Mouse (Mus musculus): ENCODE measurements around the gene Cd70. TPM values are rescaled to one million over a fixed set of nuclear protein-coding genes. Genes with fewer than 3 reads are reported as not detected.
"Not testable (repeated sequence)": the region's sequence is repeated elsewhere in the genome, so short reads cannot be mapped to it uniquely, and the experiment has no call there.

The Cd70 gene
- polyA plus RNA-seq, 1 experiment, result not detected

GRCm38 (mm10) chr17:57148343-57148742, 1.2 kb downstream of the Cd70 start:
- no peak for TF ChIP-seq CTCF (IDR thresholded peaks at IDR 0.05; ENCODE audit: control insufficient read depth, insufficient read depth, low read length)
- TF ChIP-seq POLR2A (IDR thresholded peaks at IDR 0.05; ENCODE audit: borderline replicate concordance, control insufficient read depth, low read depth, low read length), result no peak
- no peak overlapping the region for H3K4me3 ChIP-seq (replicated peaks; ENCODE audit: control insufficient read depth, low read depth, low read length)
- WGBS, result 72% methylated on average over 4 of the region's 4 CpGs
- no peaks in the 10 kb centered on the region for H3K4me1 ChIP-seq (ENCODE audit: control insufficient read depth, insufficient read depth, low read length)
- H3K27ac ChIP-seq (ENCODE audit: control insufficient read depth, insufficient read depth, low read depth, low read length, poor library complexity), result no peak overlapping the region

DNA sequence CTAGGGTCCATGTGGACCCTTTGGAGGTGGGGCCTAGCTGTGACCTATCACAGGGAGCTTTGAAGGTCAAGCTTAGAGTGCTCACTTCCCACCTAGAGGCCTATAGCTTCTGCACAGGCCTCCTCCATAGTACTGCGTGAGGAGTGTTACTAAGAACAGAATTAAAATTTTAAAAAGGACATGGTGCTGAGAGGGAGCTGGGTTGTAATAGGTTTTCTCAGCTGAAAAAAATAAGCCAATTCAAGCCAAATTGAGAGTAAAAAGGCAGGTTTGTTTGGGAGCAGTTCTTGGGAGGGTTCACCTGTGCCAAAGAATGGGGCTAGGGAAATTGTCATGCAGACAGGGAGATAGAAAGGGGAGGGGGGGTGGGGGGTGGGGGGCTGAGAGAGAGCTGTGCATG, 4.5 kb downstream of the Cd70 start:
- H3K4me3 ChIP-seq (replicated peaks; ENCODE audit: control insufficient read depth, low read depth, low read length), result no peak overlapping the region
- TF ChIP-seq POLR2A (IDR thresholded peaks at IDR 0.05; ENCODE audit: borderline replicate concordance, control insufficient read depth, low read depth, low read length) (no peak), CTCF (IDR thresholded peaks at IDR 0.05; ENCODE audit: control insufficient read depth, insufficient read depth, low read length) (no peak)
- H3K27ac ChIP-seq (ENCODE audit: control insufficient read depth, insufficient read depth, low read depth, low read length, poor library complexity), result no peak overlapping the region
- H3K4me1 ChIP-seq (ENCODE audit: control insufficient read depth, insufficient read depth, low read length), result no peaks in the 10 kb centered on the region
- WGBS, result 72% methylated on average over 1 of the region's 1 CpGs

GRCm38 (mm10) chr17:57143704-57144103, 5.9 kb downstream of the Cd70 start:
- Histone ChIP-seq H3K4me1 (ENCODE audit: control insufficient read depth, insufficient read depth, low read length) (no peaks in the 10 kb centered on the region), H3K4me3 (replicated peaks; ENCODE audit: control insufficient read depth, low read depth, low read length) (no peak overlapping the region), H3K27ac (ENCODE audit: control insufficient read depth, insufficient read depth, low read depth, low read length, poor library complexity) (no peak overlapping the region)
- TF ChIP-seq CTCF (IDR thresholded peaks at IDR 0.05; ENCODE audit: control insufficient read depth, insufficient read depth, low read length) (no peak), POLR2A (IDR thresholded peaks at IDR 0.05; ENCODE audit: borderline replicate concordance, control insufficient read depth, low read depth, low read length) (no peak)
- WGBS, result 73% methylated on average over 3 of the region's 3 CpGs

DNA sequence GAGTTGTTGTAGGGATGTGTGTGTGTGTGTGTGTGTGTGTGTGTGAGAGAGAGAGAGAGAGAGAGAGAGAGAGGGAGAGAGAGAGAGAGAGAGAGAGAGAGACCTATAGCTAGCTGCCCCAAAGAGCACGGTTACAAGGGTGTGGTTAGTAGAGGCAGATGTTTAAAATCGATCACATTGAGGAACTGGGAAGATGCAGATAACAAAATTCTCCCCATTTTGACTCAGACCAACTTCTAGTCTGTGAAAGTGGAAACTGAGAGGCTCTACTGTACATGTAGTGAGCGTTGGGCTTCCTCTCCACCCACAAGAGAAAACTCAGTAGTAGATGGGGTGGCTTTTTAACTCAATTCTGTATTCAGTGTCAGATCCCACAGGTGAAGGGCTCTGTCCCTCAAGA, 9.9 kb downstream of the Cd70 start:
- Histone ChIP-seq H3K4me3 (replicated peaks; ENCODE audit: control insufficient read depth, low read depth, low read length) (no peak overlapping the region), H3K27ac (ENCODE audit: control insufficient read depth, insufficient read depth, low read depth, low read length, poor library complexity) (no peak overlapping the region), H3K4me1 (ENCODE audit: control insufficient read depth, insufficient read depth, low read length) (no peaks in the 10 kb centered on the region)
- no peak for TF ChIP-seq CTCF (IDR thresholded peaks at IDR 0.05; ENCODE audit: control insufficient read depth, insufficient read depth, low read length)
- TF ChIP-seq POLR2A (IDR thresholded peaks at IDR 0.05; ENCODE audit: borderline replicate concordance, control insufficient read depth, low read depth, low read length), result no peak
- 59% methylated on average over 3 of the region's 3 CpGs for WGBS

DNA sequence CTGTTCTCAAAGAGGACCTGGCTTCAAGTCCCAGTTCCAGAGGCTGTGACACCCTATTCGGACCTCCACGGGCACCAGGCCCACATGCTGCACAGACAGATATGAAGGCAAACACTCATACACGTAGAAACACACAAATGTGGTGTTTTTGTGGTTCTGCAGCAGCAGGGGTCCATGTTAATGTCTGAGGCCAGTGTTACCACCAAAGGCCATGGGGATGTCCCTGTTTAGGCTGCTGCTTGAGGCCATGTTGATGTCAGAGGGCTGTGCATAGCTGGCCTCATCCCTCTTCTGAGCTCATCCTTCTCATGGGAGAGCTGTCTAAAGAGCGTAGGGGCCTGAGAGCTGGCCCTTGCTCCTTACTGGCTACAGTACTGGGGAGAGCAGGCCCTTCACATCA, 10.9 kb downstream of the Cd70 start:
- Histone ChIP-seq H3K4me3 (replicated peaks; ENCODE audit: control insufficient read depth, low read depth, low read length) (no peak overlapping the region), H3K4me1 (ENCODE audit: control insufficient read depth, insufficient read depth, low read length) (no peaks in the 10 kb centered on the region), H3K27ac (ENCODE audit: control insufficient read depth, insufficient read depth, low read depth, low read length, poor library complexity) (no peak overlapping the region)
- 78% methylated on average over 4 of the region's 4 CpGs for WGBS
- no peak for TF ChIP-seq POLR2A (IDR thresholded peaks at IDR 0.05; ENCODE audit: borderline replicate concordance, control insufficient read depth, low read depth, low read length)
- no peak for TF ChIP-seq CTCF (IDR thresholded peaks at IDR 0.05; ENCODE audit: control insufficient read depth, insufficient read depth, low read length)

- 72% methylated on average over 3 of the region's 3 CpGs for WGBS
- H3K4me3 ChIP-seq (replicated peaks; ENCODE audit: control insufficient read depth, low read depth, low read length), result no peak overlapping the region
- H3K4me1 ChIP-seq (ENCODE audit: control insufficient read depth, insufficient read depth, low read length), result no peaks in the 10 kb centered on the region
- H3K27ac ChIP-seq (ENCODE audit: control insufficient read depth, insufficient read depth, low read depth, low read length, poor library complexity), result no peak overlapping the region
- TF ChIP-seq CTCF (IDR thresholded peaks at IDR 0.05; ENCODE audit: control insufficient read depth, insufficient read depth, low read length) (no peak), POLR2A (IDR thresholded peaks at IDR 0.05; ENCODE audit: borderline replicate concordance, control insufficient read depth, low read depth, low read length) (no peak)
Measured at GRCm38 (mm10) chr17:57135635-57136034, 13.9 kb downstream of the Cd70 start.

- no peak for TF ChIP-seq CTCF (IDR thresholded peaks at IDR 0.05; ENCODE audit: control insufficient read depth, insufficient read depth, low read length)
- TF ChIP-seq POLR2A (IDR thresholded peaks at IDR 0.05; ENCODE audit: borderline replicate concordance, control insufficient read depth, low read depth, low read length), result no peak
- Histone ChIP-seq H3K4me1 (ENCODE audit: control insufficient read depth, insufficient read depth, low read length) (no peaks in the 10 kb centered on the region), H3K4me3 (replicated peaks; ENCODE audit: control insufficient read depth, low read depth, low read length) (no peak overlapping the region), H3K27ac (ENCODE audit: control insufficient read depth, insufficient read depth, low read depth, low read length, poor library complexity) (no peak overlapping the region)
- 65% methylated on average over 2 of the region's 2 CpGs for WGBS
Measured at GRCm38 (mm10) chr17:57134693-57135092, 14.9 kb downstream of the Cd70 start.

DNA sequence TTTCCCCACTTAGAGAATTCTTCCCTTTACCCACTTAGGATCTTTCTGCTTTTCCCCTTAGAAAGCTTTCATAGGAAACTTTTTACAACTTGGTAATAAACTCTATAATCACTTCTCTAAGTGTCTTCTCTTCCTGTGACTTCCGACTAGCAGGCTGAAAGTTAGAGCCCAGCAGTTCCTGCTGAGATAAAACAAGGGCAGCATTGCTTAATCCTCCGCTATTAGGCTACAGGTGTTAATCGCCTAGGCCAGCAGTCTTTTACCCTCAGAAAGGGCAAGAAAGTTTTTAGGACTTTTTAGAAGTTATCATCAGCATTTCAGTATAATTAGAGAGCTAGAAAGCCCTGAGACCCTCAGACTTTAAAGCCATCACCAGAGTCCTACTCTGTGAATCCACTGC, 15.6 kb downstream of the Cd70 start:
- not testable (repeated sequence) for H3K4me1 ChIP-seq (ENCODE audit: control insufficient read depth, insufficient read depth, low read length); H3K4me3 ChIP-seq (replicated peaks; ENCODE audit: control insufficient read depth, low read depth, low read length); H3K27ac ChIP-seq (ENCODE audit: control insufficient read depth, insufficient read depth, low read depth, low read length, poor library complexity)
- WGBS, result 37% methylated on average over 3 of the region's 3 CpGs

- H3K4me1 ChIP-seq (ENCODE audit: control insufficient read depth, insufficient read depth, low read length), result no peaks in the 10 kb centered on the region
- H3K27ac ChIP-seq (ENCODE audit: control insufficient read depth, insufficient read depth, low read depth, low read length, poor library complexity), result no peak overlapping the region
- TF ChIP-seq POLR2A (IDR thresholded peaks at IDR 0.05; ENCODE audit: borderline replicate concordance, control insufficient read depth, low read depth, low read length) (no peak), CTCF (IDR thresholded peaks at IDR 0.05; ENCODE audit: control insufficient read depth, insufficient read depth, low read length) (no peak)
- no peak overlapping the region for H3K4me3 ChIP-seq (replicated peaks; ENCODE audit: control insufficient read depth, low read depth, low read length)
- 68% methylated on average over 1 of the region's 1 CpGs for WGBS
Measured at GRCm38 (mm10) chr17:57131793-57132192, 17.8 kb downstream of the Cd70 start.
